Mouse (Mus musculus) C2C12 (cell line): ENCODE measurements around the gene Kng1. TPM values are rescaled to one million over a fixed set of nuclear protein-coding genes. Genes with fewer than 3 reads are reported as not detected.
"Not testable (repeated sequence)": the region's sequence is repeated elsewhere in the genome, so short reads cannot be mapped to it uniquely, and the experiment has no call there.

Experiments used
- H3K27me3 ChIP-seq: one replicate; pipeline ENCODE4 v1.6.1; 2011; ENCODE audit not compliant: control insufficient read depth, insufficient read depth, insufficient read length
- H3K36me3 ChIP-seq: one replicate; pipeline ENCODE4 v1.6.1; 2011; ENCODE audit not compliant: control insufficient read depth, insufficient read depth
- H3K4me3 ChIP-seq: one replicate; pipeline ENCODE4 v1.5.1; 2011; ENCODE audit warnings: mild to moderate bottlenecking, control low read depth; ENCODE audit not compliant: poor library complexity, insufficient read depth, severe bottlenecking
- H3K79me2 ChIP-seq: one replicate; pipeline ENCODE4 v1.6.1; 2011; ENCODE audit not compliant: control insufficient read depth, insufficient read depth
- H3K79me3 ChIP-seq: one replicate; pipeline ENCODE4 v1.6.1; 2011; ENCODE audit warnings: low read depth, control low read depth
- H3ac ChIP-seq: one replicate; pipeline ENCODE3; 2011; ENCODE audit warnings: low read depth; ENCODE audit not compliant: control insufficient read depth, insufficient read length
- CEBPB ChIP-seq: IDR thresholded peaks from one replicate; pipeline ENCODE4 v1.6.1; 2011; ENCODE audit warnings: low read depth, mild to moderate bottlenecking, control low read depth, moderate library complexity
- CTCF ChIP-seq: IDR thresholded peaks from one replicate; pipeline ENCODE4 v1.5.1; 2011; ENCODE audit not compliant: control insufficient read depth, insufficient read depth, insufficient read length
- FOSL1 ChIP-seq: IDR thresholded peaks from one replicate; pipeline ENCODE4 v1.8.0; 2011; ENCODE audit warnings: mild to moderate bottlenecking, low read length; ENCODE audit not compliant: poor library complexity, insufficient read depth, severe bottlenecking
- MAX ChIP-seq: IDR thresholded peaks from one replicate; pipeline ENCODE4 v1.6.1; 2011; ENCODE audit warnings: mild to moderate bottlenecking, control low read depth
- MYOD1 ChIP-seq: IDR thresholded peaks from one replicate; pipeline ENCODE4 v1.6.1; 2011; ENCODE audit warnings: low read depth; ENCODE audit not compliant: control insufficient read depth, insufficient read length
- MYOG ChIP-seq: IDR thresholded peaks from one replicate; pipeline ENCODE4 v1.6.1; 2011; ENCODE audit not compliant: control insufficient read depth, insufficient read length; ENCODE audit errors: extremely low read depth
- USF1 ChIP-seq: IDR thresholded peaks from one replicate; pipeline ENCODE4 v1.6.1; 2011; ENCODE audit warnings: low read depth, mild to moderate bottlenecking, control low read depth, moderate library complexity
- polyA plus RNA-seq: library from polyadenylated mRNA; unstranded; fragments of >200 nt; fragmentation: generic; extraction: Trizol; gene quantifications from one replicate; pipeline ENCODE4 v1.2.1, GENCODE M21; 2012; ENCODE audit warnings: missing spikeins

Gene Kng1
- polyA plus RNA-seq, 1 experiment = not detected

- Histone ChIP-seq H3ac (no peak overlapping the region), H3K79me3 (no peaks in the 10 kb centered on the region), H3K4me3 (no peak overlapping the region), H3K79me2 (no peaks in the 10 kb centered on the region), H3K27me3 (no peaks in the 10 kb centered on the region), H3K36me3 (no peaks in the 10 kb centered on the region)
- TF ChIP-seq CEBPB = peak; percentile 1
- no peak for TF ChIP-seq FOSL1
Observed at GRCm38 (mm10) chr16:23030673-23031435, 26.8 kb upstream of the Kng1 start.

- Histone ChIP-seq H3K36me3 (no peaks in the 10 kb centered on the region), H3K79me3 (no peaks in the 10 kb centered on the region), H3K4me3 (no peak overlapping the region), H3ac (no peak overlapping the region), H3K79me2 (no peaks in the 10 kb centered on the region), H3K27me3 (no peaks in the 10 kb centered on the region)
- TF ChIP-seq USF1 = no peak
- TF ChIP-seq MYOD1 = no peak
- no peak for TF ChIP-seq MAX
- no peak for TF ChIP-seq CEBPB
- no peak for TF ChIP-seq CTCF
- TF ChIP-seq MYOG = no peak
- TF ChIP-seq FOSL1 = no peak
Observed at GRCm38 (mm10) chr16:23033673-23034072, 24.0 kb upstream of the Kng1 start.

GRCm38 (mm10) chr16:23037744-23038143 is 19.9 kb upstream of the Kng1 start:
- no peak for TF ChIP-seq MYOD1
- TF ChIP-seq USF1 = no peak
- TF ChIP-seq MAX = no peak
- no peak for TF ChIP-seq FOSL1
- no peak for TF ChIP-seq CTCF
- no peak for TF ChIP-seq CEBPB
- no peak for TF ChIP-seq MYOG
- H3K36me3 ChIP-seq = no peaks in the 10 kb centered on the region
- no peaks in the 10 kb centered on the region for H3K27me3 ChIP-seq
- H3K4me3 ChIP-seq = no peak overlapping the region
- H3K79me3 ChIP-seq = no peaks in the 10 kb centered on the region
- H3ac ChIP-seq = no peak overlapping the region
- H3K79me2 ChIP-seq = no peaks in the 10 kb centered on the region

DNA sequence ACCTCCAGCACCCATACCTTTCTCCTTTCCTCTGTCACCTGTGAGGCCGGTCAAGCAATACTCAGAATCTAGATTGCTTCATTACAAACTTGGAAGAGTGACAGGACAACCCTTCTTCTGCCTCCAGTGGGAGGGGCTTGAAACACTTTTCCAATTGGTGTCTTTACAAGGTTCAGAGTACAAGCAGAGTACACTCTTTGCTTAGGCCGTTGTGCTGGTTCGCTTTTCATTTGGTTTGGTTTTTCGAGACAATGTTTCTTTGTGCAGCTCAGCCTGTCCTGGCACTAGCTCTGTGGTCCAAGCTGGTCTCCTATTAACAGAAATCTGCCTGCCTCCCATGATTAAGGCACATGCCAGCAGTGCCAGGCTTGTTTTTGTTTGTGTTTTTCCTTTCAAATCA is 18.4 kb upstream of the Kng1 start:
- Histone ChIP-seq H3K27me3 (no peaks in the 10 kb centered on the region), H3ac (no peak overlapping the region), H3K79me3 (no peaks in the 10 kb centered on the region), H3K36me3 (no peaks in the 10 kb centered on the region), H3K4me3 (no peak overlapping the region), H3K79me2 (no peaks in the 10 kb centered on the region)
- TF ChIP-seq MYOG = no peak
- no peak for TF ChIP-seq USF1
- no peak for TF ChIP-seq FOSL1
- no peak for TF ChIP-seq MAX
- no peak for TF ChIP-seq CTCF
- no peak for TF ChIP-seq MYOD1
- no peak for TF ChIP-seq CEBPB

- Histone ChIP-seq H3K79me3 (no peaks in the 10 kb centered on the region), H3K79me2 (no peaks in the 10 kb centered on the region), H3ac (no peak overlapping the region), H3K4me3 (no peak overlapping the region), H3K27me3 (no peaks in the 10 kb centered on the region), H3K36me3 (no peaks in the 10 kb centered on the region)
- TF ChIP-seq CTCF = no peak
- TF ChIP-seq FOSL1 = no peak
- TF ChIP-seq MAX = no peak
Observed at GRCm38 (mm10) chr16:23040876-23041275, 16.8 kb upstream of the Kng1 start.

DNA sequence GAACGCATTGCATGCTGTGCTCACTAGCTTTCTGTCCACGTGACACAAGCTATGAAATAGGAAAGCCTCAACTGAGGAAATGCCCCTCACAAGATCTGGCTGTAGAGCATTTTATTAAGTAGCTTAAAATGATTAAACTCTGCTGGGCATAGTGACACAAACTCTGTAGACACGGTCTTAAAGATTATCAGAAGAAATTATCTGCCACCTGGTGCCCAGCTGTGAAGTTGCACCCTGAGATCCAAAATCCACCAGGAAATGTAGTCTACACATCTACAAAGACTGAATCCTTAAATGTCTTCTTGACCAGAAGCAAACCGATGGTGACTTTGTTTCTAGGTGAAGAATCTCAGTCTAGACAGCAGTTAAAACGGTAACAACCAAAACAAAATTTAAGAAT is 11.3 kb upstream of the Kng1 start:
- H3K27me3 ChIP-seq = no peaks in the 10 kb centered on the region
- H3K79me2 ChIP-seq = no peaks in the 10 kb centered on the region
- H3K36me3 ChIP-seq = no peaks in the 10 kb centered on the region
- H3ac ChIP-seq = no peak overlapping the region
- TF ChIP-seq MYOG = no peak
- no peak for TF ChIP-seq CEBPB
- TF ChIP-seq MYOD1 = no peak
- no peak for TF ChIP-seq FOSL1
- no peak for TF ChIP-seq USF1
- TF ChIP-seq MAX = no peak
- TF ChIP-seq CTCF = no peak
- no peaks in the 10 kb centered on the region for H3K79me3 ChIP-seq
- H3K4me3 ChIP-seq = no peak overlapping the region

DNA sequence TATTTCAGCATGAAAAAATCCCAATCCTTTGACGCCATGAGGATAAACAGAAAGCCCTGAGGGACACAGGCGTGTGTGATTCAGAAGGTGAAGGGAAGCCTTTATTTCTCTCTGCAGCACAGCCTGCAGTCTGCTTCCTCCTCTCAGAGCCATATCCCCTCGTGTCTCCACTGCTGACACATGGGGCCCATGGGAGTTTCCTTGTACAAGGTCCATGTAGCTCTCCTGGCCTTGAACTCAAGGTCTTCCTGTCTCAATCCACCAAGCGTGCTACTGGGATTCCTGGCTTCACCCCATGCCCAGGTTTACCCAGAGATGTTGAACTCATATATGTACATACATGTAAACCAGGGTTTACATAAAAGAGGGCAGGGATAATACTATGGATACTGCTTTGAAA is 2.0 kb downstream of the Kng1 start:
- H3K79me2 ChIP-seq, H3K79me3 ChIP-seq, H3ac ChIP-seq, H3K4me3 ChIP-seq, H3K36me3 ChIP-seq, H3K27me3 ChIP-seq: not testable (repeated sequence)

DNA sequence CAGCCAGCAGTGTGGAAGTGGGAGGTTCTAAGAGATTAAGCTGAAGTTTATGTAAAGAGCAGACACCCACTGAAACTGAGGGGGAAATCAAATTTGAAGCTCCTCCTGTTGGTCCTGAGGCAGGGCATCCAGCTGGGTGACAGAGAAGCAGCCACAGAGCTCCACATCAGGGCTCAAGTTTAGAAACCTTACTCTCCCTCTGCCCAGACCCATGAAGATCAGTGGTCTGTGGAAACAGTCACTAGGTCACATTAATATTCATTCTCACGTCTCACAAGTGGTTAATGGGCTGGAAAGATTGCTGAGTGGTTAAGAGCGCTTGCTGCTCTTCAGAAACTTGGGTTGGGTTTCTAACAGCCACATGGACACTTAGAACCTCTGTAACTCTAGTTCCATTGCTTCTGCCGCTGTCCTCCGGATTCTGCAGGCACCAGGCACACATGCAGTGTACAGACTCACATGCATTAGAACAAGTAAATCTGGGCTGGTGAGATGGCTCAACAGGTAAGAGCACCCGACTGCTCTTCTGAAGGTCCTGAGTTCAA is 3.2 kb downstream of the Kng1 start:
- H3K79me3 ChIP-seq, H3K4me3 ChIP-seq, H3ac ChIP-seq, H3K79me2 ChIP-seq, H3K36me3 ChIP-seq, H3K27me3 ChIP-seq: not testable (repeated sequence)

- not testable (repeated sequence) for H3K27me3 ChIP-seq, H3K79me3 ChIP-seq, H3K79me2 ChIP-seq, H3ac ChIP-seq, H3K36me3 ChIP-seq, H3K4me3 ChIP-seq
Observed at GRCm38 (mm10) chr16:23077516-23077915, 19.9 kb downstream of the Kng1 start.
